Mouse (Mus musculus): ENCODE results near the gene Olfr307.
"Not testable (repeated sequence)": the region's sequence is repeated elsewhere in the genome, so short reads cannot be mapped to it uniquely, and the experiment has no call there.

Olfr307 gene

DNA sequence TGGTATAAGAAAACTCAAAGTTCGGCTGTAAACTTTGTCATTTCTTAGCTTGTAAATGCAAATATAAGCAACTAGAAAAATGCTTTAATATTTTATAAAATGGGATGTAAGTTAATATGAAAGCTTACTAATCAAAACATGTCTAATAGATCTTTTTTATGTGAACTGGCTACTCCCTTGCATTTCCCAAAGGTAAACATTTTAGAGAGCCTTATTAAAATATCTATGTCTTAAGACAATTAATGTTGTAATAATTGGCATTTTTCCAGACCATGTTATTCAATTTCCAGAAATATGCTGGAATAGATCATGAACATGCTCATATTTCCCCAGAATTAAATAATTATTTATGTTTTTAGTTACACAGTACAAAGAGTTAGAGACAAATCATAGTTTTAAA, at the start of gene Olfr307:
Olfr307 (minus strand) TSS at position 101 of the 400 bp plus-strand sequence.
- DNase-seq (ENCODE audit: low spot score), result no peak

GRCm38 (mm10) chr7:86386558-86386957, 49.2 kb upstream of the Olfr307 start, which contains the start of gene Olfr304:
Gene Olfr304 (minus strand): TSS chr7:86386658.
- no peak for DNase-seq (ENCODE audit: low spot score)

DNA sequence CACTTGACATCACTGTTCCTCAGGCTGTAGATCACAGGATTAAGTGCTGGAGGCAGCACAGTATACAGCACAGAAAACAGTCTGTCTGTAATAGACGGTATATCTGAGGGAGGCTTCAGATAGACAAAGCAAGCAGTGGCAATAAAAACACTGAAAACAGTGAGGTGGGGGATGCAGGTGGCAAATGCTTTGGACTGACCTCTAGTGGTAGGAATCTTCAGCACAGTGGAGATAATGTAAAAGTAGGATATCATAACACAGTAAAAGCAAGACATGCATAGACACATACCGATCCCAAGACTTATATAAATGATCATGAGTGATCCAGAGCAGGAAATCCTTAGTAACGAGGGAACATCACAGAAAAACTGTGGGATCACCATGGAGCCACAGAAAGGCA, 48.4 kb upstream of the Olfr307 start:
- DNase-seq (ENCODE audit: low spot score), result no peak

DNA sequence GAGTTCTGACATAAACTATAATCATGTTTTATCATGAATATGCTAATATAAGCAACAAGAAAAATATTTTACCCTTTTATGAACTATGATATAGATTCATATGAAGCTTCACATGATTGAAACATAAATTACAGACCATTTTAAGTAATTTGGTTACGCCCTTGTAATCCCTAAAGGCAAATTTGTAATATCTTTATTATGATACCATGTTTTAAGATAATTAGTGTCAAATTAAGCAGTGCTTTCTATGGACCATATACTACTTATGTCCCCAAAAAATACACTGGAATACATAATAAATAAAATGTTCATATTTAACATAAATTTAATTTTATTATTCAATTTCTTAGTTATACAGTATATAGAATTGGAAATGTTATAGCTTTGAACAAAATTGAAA, 29.4 kb upstream of the Olfr307 start, which contains the start of gene Olfr305:
Olfr305 (minus strand) TSS at position 101 of the 400 bp plus-strand sequence.
- no peak for DNase-seq (ENCODE audit: low spot score)

DNA sequence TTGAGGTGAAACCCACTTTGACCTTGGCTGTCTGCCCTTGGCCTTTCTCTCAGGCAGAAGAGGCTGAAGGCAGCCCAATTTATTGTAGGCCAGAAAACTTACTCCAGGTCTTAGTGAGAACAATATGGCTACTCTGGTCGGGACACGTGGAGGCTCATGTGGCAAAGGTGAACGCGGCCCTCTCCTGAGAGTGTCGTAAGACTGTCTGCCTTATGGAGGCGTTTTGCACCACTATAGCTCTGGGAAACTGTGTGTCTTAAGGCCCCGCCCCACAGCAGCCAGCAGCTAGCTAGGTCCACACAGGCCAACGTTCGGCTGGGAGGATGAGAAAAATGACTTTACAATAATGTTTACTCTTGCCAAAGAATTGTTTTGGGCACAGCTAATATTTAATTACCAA, 8.9 kb upstream of the Olfr307 start:
- not testable (repeated sequence) for DNase-seq (ENCODE audit: low spot score)

- DNase-seq (ENCODE audit: low spot score), result no peak
These were observed 6.9 kb upstream of the Olfr307 start for GRCm38 (mm10) chr7:86344253-86344652.

GRCm38 (mm10) chr7:86342881-86343565, 5.6 kb upstream of the Olfr307 start:
- DNase-seq (ENCODE audit: low spot score), result no peak

- no peak for DNase-seq (ENCODE audit: low spot score)
These were observed 11.9 kb downstream of the Olfr307 start, which contains the start of gene Olfr308 for GRCm38 (mm10) chr7:86325530-86325929. Gene Olfr308 (minus strand): TSS chr7:86325630.

- DNase-seq (ENCODE audit: low spot score), result no peak
These were observed 16.1 kb downstream of the Olfr307 start for GRCm38 (mm10) chr7:86321323-86321722.

DNA sequence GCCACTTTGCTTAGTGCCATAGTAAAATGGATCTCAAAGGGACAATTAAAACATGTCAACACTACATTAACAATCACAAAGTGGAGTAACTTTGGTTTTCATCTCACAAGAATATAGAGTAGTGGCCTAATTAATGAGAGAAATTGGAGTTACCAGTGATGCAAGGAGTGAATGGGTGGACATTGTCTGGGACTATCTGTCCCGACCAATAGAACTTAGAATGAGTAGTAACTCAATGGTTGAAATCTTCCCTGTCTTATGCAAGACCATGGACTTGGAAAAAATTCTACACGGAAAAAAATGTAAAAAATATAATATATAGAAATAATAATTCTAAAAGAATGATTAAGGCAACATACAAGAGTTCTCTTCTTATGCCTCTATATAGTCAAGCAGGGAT, 23.8 kb downstream of the Olfr307 start, which contains the start of gene Olfr309:
Olfr309 (minus strand) TSS at position 101 of the 400 bp plus-strand sequence.
- no peak for DNase-seq (ENCODE audit: low spot score)

All from retina, embryonic 14.5 days (tissue).